Mouse (Mus musculus): Measurements from ENCODE around the gene Gm572.

Gm572 gene

DNA sequence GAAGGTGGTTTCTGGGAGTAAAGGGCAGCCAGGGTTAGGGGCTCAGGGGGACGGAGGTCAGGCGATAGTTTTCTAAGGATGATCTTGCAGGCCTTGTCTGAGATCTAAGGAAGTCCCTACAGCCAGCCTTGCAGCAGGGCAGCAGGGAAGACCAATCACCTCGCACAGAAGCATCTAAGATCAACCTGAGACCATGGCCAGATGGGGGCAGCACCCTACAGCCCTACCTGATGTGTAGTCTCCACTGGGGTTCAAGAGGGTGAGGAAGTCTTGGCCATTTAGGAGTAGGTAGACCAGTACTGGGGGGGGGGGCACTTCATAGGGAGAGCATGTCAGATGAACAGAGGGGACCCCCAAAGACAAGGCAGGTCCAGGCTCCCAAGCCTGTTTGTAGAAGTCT, 72.3 kb downstream of the Gm572 start:
- no peak for DNase-seq (ENCODE audit: low spot score)
